Mouse (Mus musculus) forebrain, embryonic 15.5 days (tissue): ENCODE data around the gene Adcy2. TPM values are rescaled to one million over a fixed set of nuclear protein-coding genes. Genes with fewer than 3 reads are reported as not detected.

Experiments used
- ATAC-seq: fragments of 200-750 bp; cut with Nextera tagmentation; replicated peaks from 2 replicates; pipeline ENCODE4 v1.8.0; 2017; ENCODE audit warnings: mild to moderate bottlenecking, moderate TSS enrichment, moderate library complexity
- H3K27ac ChIP-seq: fragments of 300-500 bp; sonication (generic); replicated peaks from 2 replicates; pipeline ENCODE4 v1.5.1; 2015; ENCODE audit warnings: mild to moderate bottlenecking, inconsistent platforms
- H3K27me3 ChIP-seq: fragments of 300-500 bp; sonication (generic); 2 replicates; pipeline ENCODE4 v1.6.1; 2015; ENCODE audit warnings: inconsistent platforms
- H3K36me3 ChIP-seq: fragments of 300-500 bp; sonication (generic); 2 replicates; pipeline ENCODE4 v1.6.1; 2015; ENCODE audit warnings: mild to moderate bottlenecking, inconsistent platforms
- H3K4me1 ChIP-seq: fragments of 300-500 bp; sonication (generic); 2 replicates; pipeline ENCODE4 v1.6.1; 2015; ENCODE audit warnings: inconsistent platforms
- H3K4me2 ChIP-seq: fragments of 300-500 bp; sonication (generic); replicated peaks from 2 replicates; pipeline ENCODE4 v1.6.1; 2015; ENCODE audit warnings: mild to moderate bottlenecking, inconsistent platforms
- H3K4me3 ChIP-seq: fragments of 300-500 bp; sonication (generic); 2 replicates; pipeline ENCODE4 v1.5.1; 2015; ENCODE audit warnings: mild to moderate bottlenecking, inconsistent platforms
- H3K9ac ChIP-seq: fragments of 300-500 bp; sonication (generic); replicated peaks from 2 replicates; pipeline ENCODE4 v1.6.1; 2015; ENCODE audit warnings: mild to moderate bottlenecking, inconsistent platforms
- H3K9me3 ChIP-seq: fragments of 300-500 bp; sonication (generic); 2 replicates; pipeline ENCODE4 v1.6.1; 2016; ENCODE audit warnings: inconsistent platforms
- WGBS: fragments of 180-500 bp; shearing (Covaris S2); methylation state at CpG from one replicate; pipeline ENCODE4 v1.1.7; 2015; ENCODE audit warnings: mixed read lengths; 5-methylcytosine and 5-hydroxymethylcytosine counted together
- polyA plus RNA-seq: library from polyadenylated mRNA; unstranded; fragments of >200 nt; fragmentation: Nextera tagmentation; extraction: Ambion mirVana; gene quantifications from 2 replicates; pipeline ENCODE4 v1.2.1, GENCODE M21; 2015

Adcy2 gene
- polyA plus RNA-seq: 4.1 and 4.2 TPM in 2 replicates

DNA sequence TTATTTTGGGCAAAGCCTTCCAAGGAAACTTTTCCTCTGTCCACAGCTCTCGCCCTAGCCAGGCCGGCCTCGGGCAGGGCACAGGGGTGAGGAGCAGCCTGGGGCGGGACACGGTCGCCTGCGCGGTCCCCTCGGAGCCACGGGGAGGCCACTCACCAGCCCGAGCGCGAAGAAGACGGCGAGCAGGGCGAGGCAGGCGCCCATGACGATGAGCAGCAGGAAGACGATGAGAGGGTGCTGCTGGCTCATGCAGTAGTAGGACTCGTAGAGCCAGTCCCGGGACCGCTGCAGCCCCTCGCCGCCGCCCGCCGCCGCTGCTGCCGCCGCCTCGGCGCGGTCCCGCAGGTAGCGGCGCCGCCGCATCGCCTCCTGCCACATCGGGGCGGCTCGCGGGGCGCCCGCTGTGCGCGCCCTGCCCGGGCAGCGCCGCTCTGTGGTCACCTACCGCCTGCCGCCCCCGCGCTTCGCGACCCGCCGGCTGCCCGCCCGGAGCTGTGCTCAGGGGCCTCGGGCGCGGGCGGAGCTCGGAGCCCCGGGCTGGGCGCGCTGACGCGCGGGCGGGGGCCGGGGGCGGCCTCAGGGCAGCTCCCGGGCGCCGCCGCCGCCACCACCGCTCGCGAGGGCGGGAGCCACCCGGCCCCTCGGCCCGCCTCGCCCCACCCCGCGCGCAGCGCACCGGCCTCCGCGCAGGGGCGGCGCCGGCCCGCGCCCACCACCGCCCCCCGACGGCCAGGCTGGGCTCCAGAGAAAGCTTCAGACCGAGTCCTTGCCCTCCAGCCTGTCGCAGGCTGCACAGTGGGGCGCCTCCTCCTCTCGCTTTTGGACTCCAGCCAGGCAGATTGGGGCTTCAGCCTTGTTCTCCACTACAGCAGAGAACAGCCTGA, at the start of gene Adcy2:
TSS of gene Adcy2 (minus strand) at position 624 of the 884 bp plus-strand sequence.
- ATAC-seq: peak; percentile 78
- H3K9me3 ChIP-seq: no peaks in the 10 kb centered on the region
- peaks cover 30% of the 10 kb centered on the region for H3K4me1 ChIP-seq
- H3K27ac ChIP-seq: peak within 1 kb of the TSS; percentile 16; the same call in 1 of the 2 replicates
- H3K9ac ChIP-seq: peak within 1 kb of the TSS; percentile 65
- H3K4me2 ChIP-seq: peak within 1 kb of the TSS; percentile 87
- under 1% methylated on average over 87 of the region's 106 CpGs for WGBS
- no peaks in the 10 kb centered on the region for H3K36me3 ChIP-seq
- H3K4me3 ChIP-seq: peak within 1 kb of the TSS; percentile 63
- peaks cover 6% of the 10 kb centered on the region; the same call in 1 of the 2 replicates for H3K27me3 ChIP-seq

DNA sequence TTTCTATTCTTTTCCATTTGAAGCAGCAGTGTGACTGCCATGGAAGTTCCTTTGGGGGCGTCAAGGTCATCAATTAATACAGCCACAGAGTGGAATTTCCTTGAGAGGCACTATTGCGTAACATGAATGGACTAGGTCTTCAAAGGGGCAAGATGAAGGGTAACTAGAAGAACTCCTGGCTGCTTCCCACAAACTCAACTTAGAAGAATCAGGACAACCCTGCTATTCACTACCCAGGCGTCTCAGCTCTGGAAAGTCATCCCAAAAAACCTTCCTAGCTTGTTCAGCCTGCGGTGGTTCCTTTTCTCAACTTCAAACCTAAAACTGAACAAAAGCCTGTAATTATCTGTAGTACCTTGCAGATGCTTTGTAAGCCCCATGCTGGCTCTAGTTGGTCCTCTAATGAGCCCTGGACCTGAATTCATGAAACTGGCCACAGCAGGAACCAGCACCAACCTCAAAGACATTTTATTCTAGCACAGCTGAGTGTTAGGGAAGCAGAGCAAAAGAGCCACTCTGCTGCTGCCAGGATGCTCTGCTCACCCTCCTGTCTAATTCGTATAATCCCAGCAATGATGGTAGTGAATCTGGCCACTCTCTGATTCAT, 37.8 kb upstream of the Adcy2 start:
- no peak overlapping the region for H3K4me3 ChIP-seq
- no peak overlapping the region for H3K27ac ChIP-seq
- H3K9me3 ChIP-seq: no peaks in the 10 kb centered on the region
- no peak overlapping the region for H3K9ac ChIP-seq
- ATAC-seq: no peak; the same call in 1 of the 2 replicates
- no peak overlapping the region for H3K4me2 ChIP-seq
- H3K36me3 ChIP-seq: no peaks in the 10 kb centered on the region
- no peaks in the 10 kb centered on the region for H3K27me3 ChIP-seq
- H3K4me1 ChIP-seq: no peaks in the 10 kb centered on the region
- 55% methylated on average over 5 of the region's 5 CpGs for WGBS

DNA sequence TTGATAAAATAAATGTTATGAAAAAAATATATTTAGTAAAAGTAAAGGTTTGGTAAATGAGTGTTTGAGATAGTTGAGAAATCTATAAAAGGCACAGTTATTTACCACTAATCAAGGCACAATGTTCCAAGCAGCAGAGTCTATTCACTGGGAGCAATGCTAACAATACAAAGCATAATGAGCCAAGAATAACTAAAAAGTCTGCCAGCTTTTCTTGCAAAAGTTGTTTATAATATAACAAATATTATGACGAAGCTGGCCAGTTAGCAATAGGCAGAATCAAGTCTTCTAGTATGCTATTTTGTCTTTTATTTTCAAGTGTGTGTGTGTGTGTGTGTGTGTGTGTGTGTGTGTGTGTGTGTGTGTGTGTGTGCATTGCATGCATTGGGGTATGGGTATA, 35.3 kb upstream of the Adcy2 start:
- Histone ChIP-seq H3K4me1 (no peaks in the 10 kb centered on the region), H3K9ac (no peak overlapping the region), H3K4me2 (no peak overlapping the region), H3K27ac (no peak overlapping the region), H3K36me3 (no peaks in the 10 kb centered on the region), H3K27me3 (no peaks in the 10 kb centered on the region), H3K4me3 (no peak overlapping the region), H3K9me3 (no peaks in the 10 kb centered on the region)
- no peak for ATAC-seq
- WGBS: 88% methylated on average over 1 of the region's 1 CpGs

DNA sequence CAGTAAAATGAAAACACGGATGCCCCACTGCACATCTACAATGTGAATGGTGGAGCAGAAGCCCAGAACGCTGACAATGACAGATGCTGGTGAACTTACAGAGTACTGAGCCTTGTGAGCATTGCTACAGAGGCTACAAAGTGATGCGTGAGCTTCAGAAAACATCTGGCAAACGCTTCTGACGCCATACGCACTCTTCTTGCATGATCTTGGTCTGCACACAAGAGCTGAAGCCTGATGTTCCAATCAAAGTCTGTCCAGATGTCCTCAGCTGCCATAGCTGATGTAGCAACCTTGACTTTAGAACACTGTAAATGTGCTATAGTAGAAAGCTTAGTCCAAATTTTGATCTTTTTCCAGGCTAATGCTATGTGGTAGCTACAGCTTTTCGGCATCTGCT, 34.2 kb upstream of the Adcy2 start:
- no peaks in the 10 kb centered on the region for H3K9me3 ChIP-seq
- no peaks in the 10 kb centered on the region for H3K27me3 ChIP-seq
- ATAC-seq: no peak
- WGBS: 88% methylated on average over 7 of the region's 7 CpGs
- H3K9ac ChIP-seq: no peak overlapping the region
- H3K4me1 ChIP-seq: no peaks in the 10 kb centered on the region
- H3K36me3 ChIP-seq: no peaks in the 10 kb centered on the region
- no peak overlapping the region for H3K27ac ChIP-seq
- H3K4me2 ChIP-seq: no peak overlapping the region
- H3K4me3 ChIP-seq: no peak overlapping the region

DNA sequence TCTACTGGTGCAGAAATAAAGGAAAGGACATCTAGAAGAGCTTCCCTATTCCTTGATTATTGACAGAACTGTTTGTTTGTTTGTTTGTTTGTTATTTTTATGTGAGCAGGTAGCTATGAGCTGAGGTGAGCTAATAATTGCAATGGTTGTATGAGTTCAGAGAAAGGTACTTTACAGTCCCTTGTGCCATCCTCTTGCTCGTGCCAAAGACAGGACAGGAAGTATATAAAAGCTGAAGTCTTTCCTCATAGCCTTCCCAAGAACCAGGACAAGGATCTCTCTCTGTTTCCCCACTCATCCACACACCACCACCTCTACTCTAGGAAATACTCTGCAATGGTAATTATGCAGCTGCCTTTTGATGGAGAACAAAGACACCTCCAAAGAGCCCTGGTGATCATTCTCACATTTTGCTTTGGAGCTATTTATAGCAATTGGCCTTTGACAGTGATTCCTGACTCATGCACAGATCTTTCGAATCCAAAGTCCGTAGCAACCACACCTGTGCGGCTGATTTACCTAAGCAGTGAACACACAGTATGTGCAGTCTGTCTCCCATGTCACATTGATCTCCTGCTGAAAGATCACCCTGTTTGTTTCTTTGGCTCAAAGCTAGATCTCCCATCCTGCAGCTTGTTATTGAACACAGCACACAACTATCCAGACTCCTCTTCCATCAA, 29.9 kb upstream of the Adcy2 start:
- WGBS: 74% methylated on average over 4 of the region's 4 CpGs
- no peak for ATAC-seq

DNA sequence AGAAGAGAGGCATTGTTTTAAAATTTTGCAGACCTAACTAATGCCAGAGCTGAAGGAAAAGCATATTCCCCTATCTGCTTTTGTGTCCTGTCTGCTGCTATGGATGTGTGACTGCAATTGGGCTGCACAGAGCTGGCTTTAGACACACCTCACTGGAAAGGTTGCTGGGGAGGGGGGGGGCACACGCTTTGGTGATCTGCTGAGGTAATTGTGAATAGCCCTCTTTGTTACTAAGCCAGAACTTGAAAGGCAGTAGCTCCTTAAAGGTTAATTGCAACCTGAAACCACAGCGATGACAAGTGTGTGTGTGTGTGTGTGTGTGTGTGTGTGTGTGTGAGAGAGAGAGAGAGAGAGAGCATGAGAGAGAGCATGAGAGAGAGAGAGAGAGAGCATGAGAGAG, 25.6 kb upstream of the Adcy2 start:
- Histone ChIP-seq H3K27me3 (no peaks in the 10 kb centered on the region), H3K4me2 (no peak overlapping the region), H3K9me3 (no peaks in the 10 kb centered on the region), H3K4me3 (no peak overlapping the region), H3K27ac (no peak overlapping the region), H3K4me1 (no peaks in the 10 kb centered on the region), H3K36me3 (no peaks in the 10 kb centered on the region), H3K9ac (no peak overlapping the region)
- ATAC-seq: no peak
- 8% methylated on average over 2 of the region's 2 CpGs for WGBS

More for the DNA sequence above, 29.9 kb upstream of the Adcy2 start:
- H3K36me3 ChIP-seq: no peaks in the 10 kb centered on the region
- no peaks in the 10 kb centered on the region for H3K27me3 ChIP-seq
- no peak overlapping the region for H3K27ac ChIP-seq
- no peaks in the 10 kb centered on the region for H3K9me3 ChIP-seq
- H3K4me3 ChIP-seq: no peak overlapping the region
- H3K4me2 ChIP-seq: no peak overlapping the region
- H3K9ac ChIP-seq: no peak overlapping the region
- no peaks in the 10 kb centered on the region for H3K4me1 ChIP-seq

DNA sequence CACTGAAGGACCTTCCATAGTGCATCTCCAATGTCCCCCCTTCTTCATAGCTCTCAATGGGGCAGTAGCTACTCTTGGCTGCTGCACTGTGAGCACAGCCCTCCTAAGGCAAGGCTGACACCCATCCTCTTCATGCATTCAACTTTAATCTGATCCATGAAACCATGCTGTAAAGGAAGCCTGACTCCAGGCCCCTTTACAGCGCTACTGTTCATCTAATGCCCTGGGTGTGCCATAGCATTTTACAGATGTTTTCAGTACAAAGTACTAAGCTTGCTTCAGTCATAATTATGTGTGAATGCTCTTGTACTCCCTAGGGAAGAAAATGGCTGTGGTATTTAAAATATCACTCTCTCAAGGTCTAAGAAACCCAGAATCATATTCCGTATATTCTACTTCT, 23.9 kb upstream of the Adcy2 start:
- no peak overlapping the region for H3K27ac ChIP-seq
- no peaks in the 10 kb centered on the region for H3K36me3 ChIP-seq
- no peaks in the 10 kb centered on the region for H3K4me1 ChIP-seq
- no peak overlapping the region for H3K4me3 ChIP-seq
- no peak overlapping the region for H3K4me2 ChIP-seq
- no peak for ATAC-seq
- H3K9ac ChIP-seq: no peak overlapping the region
- 98% methylated on average over 2 of the region's 2 CpGs for WGBS
- no peaks in the 10 kb centered on the region for H3K27me3 ChIP-seq
- H3K9me3 ChIP-seq: no peaks in the 10 kb centered on the region

DNA sequence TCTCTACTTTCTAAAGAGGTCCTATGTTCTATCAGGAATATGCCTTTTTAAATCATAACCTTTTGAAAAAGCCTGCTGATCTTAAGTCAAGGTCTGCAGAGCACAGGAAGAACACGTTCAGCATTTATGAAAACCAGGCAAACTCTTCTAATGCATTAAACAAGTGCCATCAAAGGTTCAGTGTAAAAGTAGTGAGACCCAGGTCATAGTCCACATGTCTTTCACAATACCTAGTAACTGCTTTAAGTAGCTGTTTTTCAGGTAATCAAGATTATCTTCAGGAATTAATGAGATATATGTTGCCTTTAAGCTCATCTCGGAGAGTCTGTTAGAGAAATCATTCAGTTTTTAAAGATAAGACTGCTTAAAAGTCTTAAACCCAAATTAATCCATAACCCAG, 21.2 kb upstream of the Adcy2 start:
- no peak overlapping the region for H3K9ac ChIP-seq
- no peaks in the 10 kb centered on the region for H3K4me1 ChIP-seq
- ATAC-seq: no peak
- no peak overlapping the region for H3K4me3 ChIP-seq
- no peak overlapping the region for H3K27ac ChIP-seq
- no peaks in the 10 kb centered on the region for H3K27me3 ChIP-seq
- H3K36me3 ChIP-seq: no peaks in the 10 kb centered on the region
- H3K9me3 ChIP-seq: no peaks in the 10 kb centered on the region
- 87% methylated on average over 2 of the region's 2 CpGs for WGBS
- H3K4me2 ChIP-seq: no peak overlapping the region

DNA sequence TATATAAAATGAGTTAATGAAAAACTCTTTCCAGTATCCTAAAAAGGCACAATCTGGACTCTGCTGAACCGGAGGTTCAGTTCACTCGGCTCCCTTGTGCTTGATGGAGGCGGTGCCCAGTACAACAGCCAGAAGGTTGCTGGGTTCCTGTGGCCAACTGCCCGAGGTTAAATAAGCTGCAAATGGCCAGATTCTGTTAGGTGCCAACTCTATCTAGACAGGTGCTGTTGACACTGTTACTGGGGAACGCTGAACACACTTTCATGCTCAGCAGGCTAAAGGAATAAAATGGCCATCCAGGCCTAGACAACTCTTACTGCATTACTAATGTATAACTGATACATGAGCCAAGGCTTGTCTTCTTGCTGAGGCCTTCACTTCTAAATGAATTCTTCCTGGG, 7.6 kb upstream of the Adcy2 start:
- Histone ChIP-seq H3K4me1 (no peaks in the 10 kb centered on the region; the same call in 1 of the 2 replicates), H3K9me3 (no peaks in the 10 kb centered on the region), H3K4me3 (no peak overlapping the region), H3K27ac (no peak overlapping the region), H3K4me2 (no peak overlapping the region), H3K9ac (no peak overlapping the region), H3K36me3 (no peaks in the 10 kb centered on the region), H3K27me3 (no peaks in the 10 kb centered on the region)
- WGBS: 73% methylated on average over 5 of the region's 5 CpGs
- ATAC-seq: no peak

DNA sequence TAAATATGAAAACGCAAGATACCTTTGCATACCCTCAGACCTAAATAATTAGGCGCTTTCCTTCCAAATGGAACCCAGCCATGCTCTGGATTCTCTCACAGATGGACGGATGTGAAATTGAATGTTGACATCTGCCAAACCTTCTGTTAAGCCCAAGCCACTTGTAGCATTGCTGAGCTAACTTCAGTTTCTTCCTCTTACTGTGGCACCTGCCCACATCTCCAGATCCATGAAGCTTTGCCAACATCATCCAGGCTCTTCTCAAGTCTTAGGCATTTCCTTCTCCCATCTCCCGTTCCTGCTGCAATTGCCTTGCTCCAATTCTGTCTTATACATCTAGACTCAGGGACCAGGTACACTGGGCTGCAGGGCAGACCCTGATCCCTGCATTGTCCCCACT, 6.8 kb upstream of the Adcy2 start:
- 65% methylated on average over 4 of the region's 4 CpGs for WGBS
- no peaks in the 10 kb centered on the region for H3K9me3 ChIP-seq
- no peaks in the 10 kb centered on the region for H3K27me3 ChIP-seq
- no peak overlapping the region for H3K9ac ChIP-seq
- no peak overlapping the region for H3K4me3 ChIP-seq
- H3K4me1 ChIP-seq: no peaks in the 10 kb centered on the region; the same call in 1 of the 2 replicates
- no peaks in the 10 kb centered on the region for H3K36me3 ChIP-seq
- H3K27ac ChIP-seq: no peak overlapping the region
- H3K4me2 ChIP-seq: no peak overlapping the region
- no peak for ATAC-seq

DNA sequence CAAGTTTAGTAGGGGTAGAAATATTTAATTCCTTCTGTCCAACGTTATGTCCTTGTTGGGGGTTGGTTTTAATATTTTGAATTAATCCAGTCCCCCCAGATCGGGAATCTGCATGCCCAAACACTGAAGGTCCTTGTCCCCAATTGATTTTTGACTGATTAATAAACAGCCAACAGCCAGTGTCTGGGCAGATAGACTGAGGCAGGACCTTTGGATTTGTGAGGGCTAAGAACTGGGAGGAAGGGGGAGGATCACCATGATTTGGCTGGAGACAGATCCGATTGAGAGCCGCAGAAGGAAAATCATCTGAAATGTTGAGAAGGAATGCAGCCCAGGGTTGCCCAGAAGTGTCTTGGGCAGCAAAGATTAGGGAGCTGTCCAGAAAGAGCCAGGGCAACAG, 5.1 kb upstream of the Adcy2 start:
- ATAC-seq: no peak
- Histone ChIP-seq H3K27ac (no peak overlapping the region), H3K4me2 (no peak overlapping the region), H3K27me3 (peaks cover 6% of the 10 kb centered on the region; the same call in 1 of the 2 replicates), H3K4me1 (peaks cover 4% of the 10 kb centered on the region; the same call in 1 of the 2 replicates), H3K4me3 (no peak overlapping the region), H3K9me3 (no peaks in the 10 kb centered on the region), H3K36me3 (no peaks in the 10 kb centered on the region), H3K9ac (no peak overlapping the region)
- WGBS: 84% methylated on average over 4 of the region's 4 CpGs

DNA sequence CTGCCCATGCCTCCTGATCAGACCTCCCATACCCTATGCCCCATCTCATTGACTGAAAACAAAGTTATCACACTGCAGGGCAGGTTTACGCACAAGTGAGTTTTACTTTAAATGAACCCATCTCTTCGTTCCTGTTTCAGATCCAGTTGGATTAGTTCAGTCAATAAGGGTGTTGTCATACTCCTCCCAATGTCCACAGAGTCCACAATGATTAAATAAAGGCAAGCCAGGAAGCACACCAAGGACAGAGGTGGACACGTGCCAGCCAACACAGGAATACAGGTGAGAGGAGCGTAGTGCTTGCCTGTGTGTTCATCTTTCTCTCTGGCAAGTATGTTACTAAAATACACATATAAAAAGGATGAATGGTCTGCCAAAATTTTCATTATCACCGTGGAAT, 3.3 kb upstream of the Adcy2 start:
- Histone ChIP-seq H3K9me3 (no peaks in the 10 kb centered on the region), H3K4me3 (no peak overlapping the region), H3K9ac (no peak overlapping the region), H3K27me3 (peaks cover 6% of the 10 kb centered on the region; the same call in 1 of the 2 replicates), H3K4me2 (no peak overlapping the region), H3K27ac (no peak overlapping the region), H3K4me1 (peaks cover 17% of the 10 kb centered on the region), H3K36me3 (no peaks in the 10 kb centered on the region)
- 73% methylated on average over 5 of the region's 5 CpGs for WGBS
- ATAC-seq: no peak
